Mouse (Mus musculus) liver, embryonic 14.5 days (tissue): ENCODE measurements at regions not wholly inside any gene's neighbourhood (a gene's known extent, or its start where the extent isn't known, plus 50 kb on each side); places are given as distances from the start of the nearest gene placed in this dataset.
"Not testable (repeated sequence)": the region's sequence is repeated elsewhere in the genome, so short reads cannot be mapped to it uniquely, and the experiment has no call there.

Experiments used
- ATAC-seq: fragments of 200-750 bp; cut with Nextera tagmentation; 2 replicates; pipeline ENCODE4 v1.8.0; 2017; ENCODE audit warnings: moderate number of reproducible peaks, mild to moderate bottlenecking, moderate library complexity; ENCODE audit not compliant: insufficient read depth
- DNase-seq, 3 experiments: peaks; one replicate each; pipeline ENCODE4 v3.0.0-alpha.2; 2012 to 2013; ENCODE audit warnings: low read depth in 3 of 3, low spot score in 3 of 3
- H3K27ac ChIP-seq: fragments of 300-500 bp; sonication (generic); 2 replicates; pipeline ENCODE4 v1.5.1; 2014; ENCODE audit warnings: moderate library complexity, mild to moderate bottlenecking, control low read depth, inconsistent platforms
- H3K27me3 ChIP-seq: fragments of 300-500 bp; sonication (generic); 2 replicates; pipeline ENCODE4 v1.6.1; 2014; ENCODE audit warnings: mild to moderate bottlenecking, low read length, moderate library complexity; ENCODE audit not compliant: control insufficient read depth, insufficient read depth
- H3K36me3 ChIP-seq: fragments of 300-500 bp; sonication (generic); replicated peaks from 2 replicates; pipeline ENCODE4 v1.6.1; 2014; ENCODE audit warnings: low read depth; ENCODE audit not compliant: control insufficient read depth, insufficient read depth
- H3K4me1 ChIP-seq, 2 experiments: fragments of 200-500 bp in 1 of 2; fragments of 300-500 bp in 1 of 2; sonication (generic) in 1 of 2; replicated peaks; 2 replicates each; pipeline ENCODE4 v1.6.1; 2012 to 2014; ENCODE audit warnings: antibody characterized with exemption in 1 of 2, inconsistent platforms in 1 of 2, low read length in 1 of 2; ENCODE audit not compliant: control insufficient read depth in 2 of 2, insufficient read depth in 2 of 2
- H3K4me2 ChIP-seq: fragments of 300-500 bp; sonication (generic); 2 replicates; pipeline ENCODE4 v1.6.1; 2014; ENCODE audit warnings: low read depth, mild to moderate bottlenecking, control low read depth, moderate library complexity
- H3K4me3 ChIP-seq, 2 experiments: fragments of 200-500 bp in 1 of 2; fragments of 300-500 bp in 1 of 2; sonication (generic) in 1 of 2; 2 replicates each; pipeline ENCODE4 v1.5.1; 2012 to 2014; ENCODE audit warnings: low read depth in 2 of 2, low read length in 2 of 2, mild to moderate bottlenecking in 2 of 2, control low read depth in 1 of 2, inconsistent platforms in 1 of 2, moderate library complexity in 1 of 2; ENCODE audit not compliant: insufficient read depth in 1 of 2
- H3K9ac ChIP-seq: fragments of 300-500 bp; sonication (generic); replicated peaks from 2 replicates; pipeline ENCODE4 v1.6.1; 2014; ENCODE audit warnings: mild to moderate bottlenecking, control low read depth, moderate library complexity
- H3K9me3 ChIP-seq: fragments of 300-500 bp; sonication (generic); 2 replicates; pipeline ENCODE4 v1.6.1; 2016; ENCODE audit warnings: low read length, mixed read lengths; ENCODE audit not compliant: control insufficient read depth
- CTCF ChIP-seq: IDR thresholded peaks from 2 replicates; pipeline ENCODE4 v1.5.1; 2016; ENCODE audit warnings: antibody characterized with exemption, low read depth, control low read depth
- EP300 ChIP-seq: IDR thresholded peaks from 2 replicates; pipeline ENCODE4 v1.6.1; 2016; ENCODE audit warnings: antibody characterized with exemption, low read depth
- WGBS: fragments of 180-500 bp; shearing (Covaris S2); extraction: QIAGEN DNeasy Blood & Tissue Kit; methylation state at CpG from one replicate; pipeline ENCODE4 v1.1.7; 2014; ENCODE audit not compliant: insufficient replicate concordance; 5-methylcytosine and 5-hydroxymethylcytosine counted together

GRCm38 (mm10) chr14:37421566-37421965 lies 286.5 kb upstream of the Ghitm start:
- no peak for ATAC-seq
- H3K27me3 ChIP-seq, result no peaks in the 10 kb centered on the region
- H3K4me1 ChIP-seq, result no peaks in the 10 kb centered on the region
- no peak overlapping the region for H3K4me2 ChIP-seq
- WGBS, result 33% methylated on average over 2 of the region's 2 CpGs
- H3K9me3 ChIP-seq, result no peaks in the 10 kb centered on the region
- no peak overlapping the region for H3K4me3 ChIP-seq
- TF ChIP-seq CTCF, result no peak
- no peak for TF ChIP-seq EP300
- DNase-seq, result no peak
- H3K27ac ChIP-seq, result no peak overlapping the region
- H3K36me3 ChIP-seq, result no peaks in the 10 kb centered on the region
- no peak overlapping the region for H3K9ac ChIP-seq

DNA sequence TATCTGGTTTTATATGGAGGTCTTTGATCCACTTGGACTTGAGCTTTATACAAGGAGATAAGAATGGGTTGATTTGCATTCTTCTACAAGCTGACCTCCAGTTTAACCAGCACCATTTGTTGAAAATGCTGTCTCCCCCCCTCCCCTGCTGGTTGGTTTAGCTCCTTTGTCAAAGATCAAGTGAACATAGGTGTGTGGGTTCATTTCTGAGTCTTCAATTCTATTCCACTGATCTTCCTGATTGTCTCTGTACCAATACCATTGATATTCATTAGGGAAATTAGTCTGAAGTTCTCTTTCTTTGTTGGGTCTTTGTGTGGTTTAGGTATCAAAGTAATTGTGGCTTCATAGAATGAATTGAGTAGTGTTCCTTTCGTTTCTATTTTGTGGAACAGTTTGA lies 277.5 kb upstream of the Ghitm start:
- DNase-seq, H3K4me1 ChIP-seq, H3K27me3 ChIP-seq, H3K4me3 ChIP-seq, H3K36me3 ChIP-seq, ATAC-seq, H3K9ac ChIP-seq, H3K27ac ChIP-seq, H3K9me3 ChIP-seq, H3K4me2 ChIP-seq: not testable (repeated sequence)
- 15% methylated on average over 1 of the region's 1 CpGs for WGBS

- Histone ChIP-seq H3K4me3 (no peak overlapping the region), H3K9me3 (no peaks in the 10 kb centered on the region), H3K27ac (no peak overlapping the region), H3K4me2 (no peak overlapping the region), H3K9ac (no peak overlapping the region), H3K27me3 (no peaks in the 10 kb centered on the region), H3K36me3 (no peaks in the 10 kb centered on the region), H3K4me1 (no peaks in the 10 kb centered on the region)
- TF ChIP-seq CTCF (no peak), EP300 (no peak)
- ATAC-seq (no peak), DNase-seq (no peak)
- 52% methylated on average over 1 of the region's 1 CpGs for WGBS
These were observed 236.9 kb upstream of the Ghitm start for GRCm38 (mm10) chr14:37371972-37372371.

- H3K9ac ChIP-seq, result no peak overlapping the region
- H3K9me3 ChIP-seq, result no peaks in the 10 kb centered on the region
- no peaks in the 10 kb centered on the region for H3K27me3 ChIP-seq
- H3K4me1 ChIP-seq, result no peaks in the 10 kb centered on the region
- TF ChIP-seq CTCF, result no peak
- no peak for TF ChIP-seq EP300
- WGBS, result 38% methylated on average over 3 of the region's 3 CpGs
- H3K36me3 ChIP-seq, result no peaks in the 10 kb centered on the region
- DNase-seq (no peak), ATAC-seq (no peak)
- no peak overlapping the region for H3K27ac ChIP-seq
- H3K4me3 ChIP-seq, result no peak overlapping the region
- no peak overlapping the region for H3K4me2 ChIP-seq
These were observed 226.8 kb upstream of the Ghitm start for GRCm38 (mm10) chr14:37361896-37362295.

DNA sequence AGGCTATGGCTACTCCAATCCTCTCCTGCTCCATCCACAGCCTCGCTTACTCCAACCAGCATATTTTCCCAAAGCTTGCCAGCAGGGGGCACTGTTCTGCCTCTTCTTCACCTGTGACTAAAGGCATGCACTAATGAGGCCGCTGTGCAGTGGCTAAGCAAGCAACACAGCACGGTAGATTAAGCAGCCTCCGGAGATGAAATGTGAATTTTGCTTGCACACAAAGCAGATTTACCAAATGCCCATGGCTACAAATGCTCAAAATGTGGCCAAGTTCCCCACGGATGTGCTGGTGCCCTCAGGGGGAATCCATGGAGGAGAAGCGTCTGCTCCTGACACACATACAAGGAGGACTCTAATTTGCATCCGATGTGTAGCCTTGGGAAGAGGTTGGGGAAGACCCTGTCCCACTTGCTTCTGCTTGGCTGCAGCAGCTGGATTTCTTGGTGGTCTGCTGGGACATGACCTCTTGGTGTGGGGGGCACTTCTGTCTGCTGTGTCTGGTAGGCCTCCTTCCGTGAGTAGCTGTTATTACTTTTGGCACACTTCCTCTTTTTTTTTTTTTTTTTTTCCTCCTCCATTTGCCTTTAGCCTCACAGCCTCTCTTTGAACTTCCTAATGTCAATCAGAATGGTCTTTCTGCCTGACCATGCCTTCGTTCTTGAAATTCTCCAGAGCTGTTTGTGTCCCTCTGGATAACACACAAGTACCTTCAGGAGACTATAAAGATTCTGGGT lies 221.1 kb upstream of the Ghitm start:
- peak in 1 of 3 experiments; percentile 4 for DNase-seq
- Histone ChIP-seq H3K4me1 (no peaks in the 10 kb centered on the region), H3K27me3 (no peaks in the 10 kb centered on the region), H3K27ac (no peak overlapping the region), H3K4me2 (no peak overlapping the region), H3K9ac (no peak overlapping the region), H3K9me3 (no peaks in the 10 kb centered on the region), H3K4me3 (no peak overlapping the region), H3K36me3 (no peaks in the 10 kb centered on the region)
- peak; percentile 66 for TF ChIP-seq CTCF
- TF ChIP-seq EP300, result no peak
- WGBS, result 36% methylated on average over 9 of the region's 9 CpGs
- ATAC-seq, result no peak
